Mouse (Mus musculus) G1E (cell line): Measurements from ENCODE around the gene Wfdc3.

ENCODE experiments used
- CTCF ChIP-seq: IDR thresholded peaks from 2 replicates; pipeline ENCODE4 v1.5.1; 2012; ENCODE audit warnings: low read depth, low read length, inconsistent platforms, mixed read lengths
- GATA1 ChIP-seq: IDR thresholded peaks from 2 replicates; pipeline ENCODE4 v1.6.1; 2012; ENCODE audit warnings: borderline replicate concordance, low read length, inconsistent platforms, mixed read lengths

- TF ChIP-seq GATA1 (no peak), CTCF (no peak)
These were observed 6.7 kb upstream of the Wfdc3 start for GRCm38 (mm10) chr2:164752454-164752853.
